Mouse (Mus musculus): ENCODE results near the gene Jmjd4. TPM values are rescaled to one million over a fixed set of nuclear protein-coding genes. Genes with fewer than 3 reads are reported as not detected.

Gene Jmjd4
- polyA plus RNA-seq, 1 experiment from 2014 or later = 15.1 TPM

DNA sequence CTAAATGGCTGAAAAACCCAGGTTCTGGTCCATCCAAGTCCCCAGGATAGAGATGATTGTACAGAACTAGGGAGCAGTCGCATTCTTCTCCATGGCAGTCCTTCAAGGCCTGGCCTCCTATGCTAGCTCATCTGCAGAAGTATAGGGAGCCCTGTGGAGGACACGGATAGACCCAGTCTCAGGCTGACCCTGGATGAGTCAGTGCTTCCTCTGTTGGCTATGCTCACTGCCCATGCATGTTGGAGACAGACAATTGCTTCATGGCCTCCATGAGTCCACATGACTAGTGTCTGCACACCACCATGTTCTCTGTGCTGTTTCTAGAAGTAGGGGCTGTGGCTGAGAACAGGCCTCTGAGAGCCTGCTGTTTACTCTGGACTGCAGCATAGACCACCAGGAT is 6.5 kb downstream of the Jmjd4 start:
- 93% methylated on average over 2 of the region's 2 CpGs for WGBS
- H3K9ac ChIP-seq (ENCODE audit: low read depth, low read length) = no peak overlapping the region
- H3K27me3 ChIP-seq (ENCODE audit: control insufficient read depth, insufficient read depth, low read length) = no peaks in the 10 kb centered on the region
- H3K9me3 ChIP-seq (ENCODE audit: control insufficient read depth, low read length) = no peaks in the 10 kb centered on the region
- no peak overlapping the region for H3K4me3 ChIP-seq (ENCODE audit: low read length)
- peaks cover 55% of the 10 kb centered on the region for H3K36me3 ChIP-seq (ENCODE audit: control insufficient read depth, insufficient read depth, low read length)
- H3K4me1 ChIP-seq (ENCODE audit: control insufficient read depth, insufficient read depth, low read length) = peaks cover 2% of the 10 kb centered on the region
- H3K4me2 ChIP-seq (replicated peaks; ENCODE audit: low read depth, low read length) = no peak overlapping the region
- no peak for ATAC-seq (ENCODE audit: low FRiP score, low TSS enrichment)
- H3K27ac ChIP-seq (ENCODE audit: low read depth, low read length) = no peak overlapping the region

DNA sequence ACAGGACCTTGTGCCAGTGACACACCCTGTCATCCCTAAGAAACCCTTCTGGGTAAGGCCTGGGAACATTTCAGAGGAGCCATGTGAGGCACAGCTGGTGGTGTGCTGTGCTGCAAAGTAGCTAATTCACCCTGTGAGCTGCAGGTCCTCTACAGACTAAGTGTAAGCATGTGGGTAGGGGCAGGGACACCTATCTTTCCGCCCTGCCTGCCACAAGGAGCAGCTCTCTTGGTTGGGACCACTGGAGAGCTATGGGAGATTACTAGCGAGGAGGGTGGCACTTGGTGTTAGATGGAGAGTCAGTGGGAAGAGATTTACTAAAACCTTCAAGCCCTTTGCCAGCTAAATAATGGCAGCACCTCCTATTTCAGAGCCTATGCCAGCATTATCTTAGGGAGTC is 7.0 kb downstream of the Jmjd4 start:
- 89% methylated on average over 2 of the region's 2 CpGs for WGBS
- no peak for ATAC-seq (ENCODE audit: low FRiP score, low TSS enrichment)
- Histone ChIP-seq H3K36me3 (ENCODE audit: control insufficient read depth, insufficient read depth, low read length) (peaks cover 58% of the 10 kb centered on the region), H3K9ac (ENCODE audit: low read depth, low read length) (no peak overlapping the region), H3K27me3 (ENCODE audit: control insufficient read depth, insufficient read depth, low read length) (no peaks in the 10 kb centered on the region), H3K9me3 (ENCODE audit: control insufficient read depth, low read length) (no peaks in the 10 kb centered on the region), H3K4me3 (ENCODE audit: low read length) (no peak overlapping the region), H3K4me2 (replicated peaks; ENCODE audit: low read depth, low read length) (no peak overlapping the region), H3K4me1 (ENCODE audit: control insufficient read depth, insufficient read depth, low read length) (no peaks in the 10 kb centered on the region), H3K27ac (ENCODE audit: low read depth, low read length) (no peak overlapping the region)

DNA sequence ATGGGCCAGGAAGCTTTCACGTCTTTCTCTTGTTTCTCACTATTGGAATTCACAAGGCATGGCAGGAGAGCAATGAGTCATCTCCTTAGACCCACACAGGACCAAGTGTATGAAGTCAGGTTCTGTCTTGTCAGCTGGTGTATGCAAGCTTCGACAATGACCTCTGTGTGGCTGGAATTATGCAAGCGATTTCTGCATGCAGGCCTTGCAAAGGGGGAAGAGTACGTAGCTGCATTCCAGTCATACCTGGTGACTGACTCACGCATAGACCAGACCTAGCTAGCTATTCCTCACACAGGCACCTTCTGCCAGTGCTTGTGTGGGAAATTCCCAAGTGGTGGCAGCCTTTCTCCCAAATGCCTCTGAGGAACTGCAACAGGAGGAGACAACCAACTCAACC is 9.1 kb downstream of the Jmjd4 start:
- 58% methylated on average over 5 of the region's 5 CpGs for WGBS
- Histone ChIP-seq H3K4me1 (ENCODE audit: control insufficient read depth, insufficient read depth, low read length) (no peaks in the 10 kb centered on the region), H3K27me3 (ENCODE audit: control insufficient read depth, insufficient read depth, low read length) (no peaks in the 10 kb centered on the region), H3K9me3 (ENCODE audit: control insufficient read depth, low read length) (peaks cover 18% of the 10 kb centered on the region), H3K36me3 (ENCODE audit: control insufficient read depth, insufficient read depth, low read length) (peaks cover 66% of the 10 kb centered on the region), H3K4me2 (replicated peaks; ENCODE audit: low read depth, low read length) (no peak overlapping the region), H3K9ac (ENCODE audit: low read depth, low read length) (no peak overlapping the region), H3K27ac (ENCODE audit: low read depth, low read length) (0 out of 2 replicates have a peak overlapping the region, but pooled peaks have one; percentile 24), H3K4me3 (ENCODE audit: low read length) (no peak overlapping the region)
- no peak for ATAC-seq (ENCODE audit: low FRiP score, low TSS enrichment)

DNA sequence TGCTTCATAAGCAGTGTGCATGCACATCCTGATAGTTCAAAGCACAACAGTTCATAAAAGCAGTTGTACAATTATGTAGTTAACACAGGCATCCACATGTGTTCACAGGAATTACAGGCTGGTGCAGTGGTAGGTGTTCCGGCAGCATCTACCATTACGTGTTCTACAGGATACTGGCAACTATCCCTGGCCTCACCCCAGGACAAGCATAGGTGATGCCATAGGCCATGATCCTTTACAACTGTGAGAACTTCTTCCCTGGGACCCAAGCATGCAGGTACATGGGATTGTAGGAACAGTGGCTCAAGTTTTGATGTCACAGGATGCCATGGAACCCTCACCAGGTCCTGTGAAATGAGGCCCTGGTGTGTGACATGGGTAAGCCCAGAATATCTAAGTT is 10.6 kb downstream of the Jmjd4 start:
- 95% methylated on average over 2 of the region's 2 CpGs for WGBS
- no peak overlapping the region for H3K4me2 ChIP-seq (replicated peaks; ENCODE audit: low read depth, low read length)
- peaks cover 58% of the 10 kb centered on the region for H3K36me3 ChIP-seq (ENCODE audit: control insufficient read depth, insufficient read depth, low read length)
- H3K4me1 ChIP-seq (ENCODE audit: control insufficient read depth, insufficient read depth, low read length) = no peaks in the 10 kb centered on the region
- H3K27me3 ChIP-seq (ENCODE audit: control insufficient read depth, insufficient read depth, low read length) = no peaks in the 10 kb centered on the region
- no peak overlapping the region for H3K9ac ChIP-seq (ENCODE audit: low read depth, low read length)
- peaks cover 28% of the 10 kb centered on the region for H3K9me3 ChIP-seq (ENCODE audit: control insufficient read depth, low read length)
- ATAC-seq (ENCODE audit: low FRiP score, low TSS enrichment) = no peak
- no peak overlapping the region for H3K4me3 ChIP-seq (ENCODE audit: low read length)
- no peak overlapping the region for H3K27ac ChIP-seq (ENCODE audit: low read depth, low read length)

DNA sequence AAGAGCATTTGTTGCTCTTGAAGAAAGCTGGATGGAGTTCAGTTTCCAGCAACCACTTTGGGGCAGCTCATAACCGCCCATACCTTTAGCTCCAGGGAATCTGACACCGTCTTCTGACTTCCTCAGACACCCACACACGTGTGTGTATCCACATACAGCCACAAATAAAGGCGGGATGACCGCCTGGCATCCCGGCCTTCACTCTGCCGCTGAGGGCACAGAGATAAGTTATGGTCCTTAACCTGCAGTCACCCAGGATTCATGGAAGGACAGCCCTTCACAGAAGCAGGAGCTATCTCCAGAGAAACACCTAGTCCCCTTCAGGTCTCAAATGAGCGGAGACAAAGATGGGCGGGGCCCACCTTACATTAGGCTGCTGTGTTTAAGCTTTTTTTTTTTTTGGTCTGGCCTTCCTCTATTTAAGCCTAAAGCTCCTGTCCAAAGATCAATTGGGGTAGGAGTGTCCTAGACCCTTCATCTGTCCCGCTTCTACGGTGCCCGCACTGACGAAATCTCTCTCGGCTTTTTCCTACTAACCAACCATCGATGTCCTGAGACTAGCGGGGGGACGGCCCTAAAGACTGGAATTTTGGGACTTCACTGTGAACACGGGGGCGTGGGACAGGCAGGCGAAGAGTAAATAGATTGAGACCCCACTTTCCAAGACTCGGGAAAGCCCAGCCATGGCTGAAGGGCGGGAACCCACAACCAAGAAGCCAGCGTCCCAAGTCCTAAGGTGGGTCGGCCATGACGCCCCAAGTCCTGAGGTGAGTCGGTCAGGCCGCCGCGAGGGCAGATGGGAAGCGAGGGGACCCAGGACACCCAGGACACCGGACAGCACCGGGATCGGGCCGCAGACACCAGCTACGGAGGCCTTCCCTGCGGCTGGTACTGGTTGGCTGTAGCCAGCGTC is 21.8 kb downstream of the Jmjd4 start:
- WGBS = 2% methylated on average over 37 of the region's 37 CpGs
- ATAC-seq (ENCODE audit: low FRiP score, low TSS enrichment) = peak; percentile 87
- no peaks in the 10 kb centered on the region for H3K36me3 ChIP-seq (ENCODE audit: control insufficient read depth, insufficient read depth, low read length)
- peak overlapping the region; percentile 68; the same call in 1 of the 2 replicates for H3K27ac ChIP-seq (ENCODE audit: low read depth, low read length)
- H3K9me3 ChIP-seq (ENCODE audit: control insufficient read depth, low read length) = no peaks in the 10 kb centered on the region
- peak overlapping the region; percentile 90 for H3K4me3 ChIP-seq (ENCODE audit: low read length)
- H3K4me2 ChIP-seq (replicated peaks; ENCODE audit: low read depth, low read length) = peak overlapping the region; percentile 92
- H3K4me1 ChIP-seq (ENCODE audit: control insufficient read depth, insufficient read depth, low read length) = peaks cover 7% of the 10 kb centered on the region
- peak overlapping the region; percentile 86 for H3K9ac ChIP-seq (ENCODE audit: low read depth, low read length)
- H3K27me3 ChIP-seq (ENCODE audit: control insufficient read depth, insufficient read depth, low read length) = no peaks in the 10 kb centered on the region

DNA sequence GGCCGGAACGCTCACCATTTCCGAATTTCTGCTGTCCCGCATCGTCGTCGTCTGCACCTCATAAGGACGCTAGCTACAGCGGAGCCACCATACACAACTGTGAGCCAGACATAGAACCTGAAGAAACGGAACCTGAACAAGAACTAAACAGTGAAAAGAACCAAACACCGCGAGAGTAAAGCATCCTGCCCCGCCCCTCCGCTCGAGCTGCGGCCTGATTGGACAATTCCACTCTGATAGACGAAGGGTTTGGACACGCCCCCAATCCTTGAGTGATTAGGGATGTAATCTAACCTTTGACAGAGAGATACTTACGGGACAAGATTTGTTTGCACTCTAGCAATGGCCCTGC is 22.5 kb downstream of the Jmjd4 start, which contains the start of gene Zfp867:
Gene Zfp867, minus strand, starts transcription at position 149 of the 352 bp plus-strand sequence.
- ATAC-seq (ENCODE audit: low FRiP score, low TSS enrichment) = peak; percentile 87
- Histone ChIP-seq H3K4me2 (replicated peaks; ENCODE audit: low read depth, low read length) (peak within 1 kb of the TSS; percentile 92), H3K4me1 (ENCODE audit: control insufficient read depth, insufficient read depth, low read length) (peaks cover 7% of the 10 kb centered on the region), H3K9me3 (ENCODE audit: control insufficient read depth, low read length) (no peaks in the 10 kb centered on the region), H3K4me3 (ENCODE audit: low read length) (peak within 1 kb of the TSS; percentile 90), H3K27ac (ENCODE audit: low read depth, low read length) (peak within 1 kb of the TSS; percentile 68; the same call in 1 of the 2 replicates), H3K36me3 (ENCODE audit: control insufficient read depth, insufficient read depth, low read length) (no peaks in the 10 kb centered on the region), H3K9ac (ENCODE audit: low read depth, low read length) (peak within 1 kb of the TSS; percentile 86), H3K27me3 (ENCODE audit: control insufficient read depth, insufficient read depth, low read length) (no peaks in the 10 kb centered on the region)
- WGBS = under 1% methylated on average over 19 of the region's 19 CpGs

DNA sequence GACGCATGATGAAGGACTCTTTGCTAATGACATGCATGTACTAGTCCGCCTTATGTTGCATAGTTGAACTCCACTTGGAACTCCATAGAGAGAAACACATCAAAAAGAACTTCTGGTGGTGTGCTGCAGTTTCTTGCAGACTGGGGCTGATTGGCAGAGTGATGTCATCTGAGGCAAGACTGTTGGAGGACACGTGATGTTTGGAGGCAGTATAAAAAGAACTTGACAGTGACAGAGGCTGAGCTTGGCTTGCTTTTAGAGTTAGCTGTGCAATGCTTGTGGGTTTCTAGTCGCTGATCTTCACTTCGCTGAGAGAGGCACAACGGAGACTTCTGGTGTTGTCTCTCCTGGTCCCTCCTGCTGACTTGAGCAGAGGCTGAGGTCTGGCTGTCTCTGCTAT is 27.4 kb downstream of the Jmjd4 start:
- Histone ChIP-seq H3K4me3 (ENCODE audit: low read length) (no peak overlapping the region), H3K36me3 (ENCODE audit: control insufficient read depth, insufficient read depth, low read length) (no peaks in the 10 kb centered on the region), H3K27me3 (ENCODE audit: control insufficient read depth, insufficient read depth, low read length) (no peaks in the 10 kb centered on the region), H3K27ac (ENCODE audit: low read depth, low read length) (no peak overlapping the region), H3K4me1 (ENCODE audit: control insufficient read depth, insufficient read depth, low read length) (no peaks in the 10 kb centered on the region), H3K9me3 (ENCODE audit: control insufficient read depth, low read length) (no peaks in the 10 kb centered on the region), H3K9ac (ENCODE audit: low read depth, low read length) (no peak overlapping the region), H3K4me2 (replicated peaks; ENCODE audit: low read depth, low read length) (no peak overlapping the region)
- no peak for ATAC-seq (ENCODE audit: low FRiP score, low TSS enrichment)
- WGBS = 69% methylated on average over 6 of the region's 6 CpGs

DNA sequence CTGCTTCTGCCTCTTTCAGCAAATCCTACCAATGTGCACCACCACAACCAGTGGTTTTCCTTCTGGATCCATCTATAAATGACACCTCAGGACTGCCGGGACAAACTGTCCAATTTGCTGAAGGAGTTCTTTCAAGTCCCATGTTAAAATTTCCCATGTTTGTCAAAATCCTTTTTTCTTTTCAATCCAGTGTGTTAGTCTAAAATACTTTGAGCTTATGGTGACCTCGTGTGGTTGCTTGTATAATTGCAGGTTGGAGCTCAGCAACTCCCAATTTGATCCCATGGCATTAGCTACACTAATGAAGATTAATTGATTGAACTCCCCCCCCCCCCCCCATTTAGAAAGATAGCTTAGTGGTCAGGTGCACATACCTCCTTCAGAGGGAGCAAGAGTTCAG is 33.4 kb downstream of the Jmjd4 start:
- Histone ChIP-seq H3K9me3 (ENCODE audit: control insufficient read depth, low read length) (no peaks in the 10 kb centered on the region), H3K4me2 (replicated peaks; ENCODE audit: low read depth, low read length) (no peak overlapping the region), H3K27me3 (ENCODE audit: control insufficient read depth, insufficient read depth, low read length) (no peaks in the 10 kb centered on the region), H3K9ac (ENCODE audit: low read depth, low read length) (no peak overlapping the region), H3K27ac (ENCODE audit: low read depth, low read length) (no peak overlapping the region), H3K4me1 (ENCODE audit: control insufficient read depth, insufficient read depth, low read length) (no peaks in the 10 kb centered on the region), H3K36me3 (ENCODE audit: control insufficient read depth, insufficient read depth, low read length) (peaks cover 32% of the 10 kb centered on the region), H3K4me3 (ENCODE audit: low read length) (no peak overlapping the region)
- 10% methylated on average over 2 of the region's 2 CpGs for WGBS
- no peak for ATAC-seq (ENCODE audit: low FRiP score, low TSS enrichment)

DNA sequence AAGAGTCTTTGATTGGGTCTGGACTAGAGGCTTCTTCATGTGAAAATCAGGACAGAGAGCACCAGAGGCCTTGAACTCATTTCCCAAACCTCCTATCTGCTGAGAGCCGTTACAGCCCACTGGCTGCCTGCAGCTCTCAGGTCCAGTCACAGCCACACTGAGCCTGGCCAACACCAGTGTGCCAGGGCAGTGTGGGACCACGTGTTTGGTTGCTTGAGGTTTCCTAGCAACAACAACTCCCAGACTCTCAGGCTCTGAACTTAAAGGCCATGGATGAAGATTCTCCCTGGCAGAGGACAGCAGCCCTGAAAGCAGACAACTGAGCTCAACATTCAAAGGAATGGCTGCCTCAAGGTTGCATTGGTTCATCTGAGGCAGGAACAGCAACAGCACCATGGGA is 35.8 kb downstream of the Jmjd4 start:
- no peak overlapping the region for H3K4me3 ChIP-seq (ENCODE audit: low read length)
- 55% methylated on average over 2 of the region's 2 CpGs for WGBS
- no peak overlapping the region for H3K27ac ChIP-seq (ENCODE audit: low read depth, low read length)
- H3K9ac ChIP-seq (ENCODE audit: low read depth, low read length) = no peak overlapping the region
- ATAC-seq (ENCODE audit: low FRiP score, low TSS enrichment) = no peak
- no peaks in the 10 kb centered on the region for H3K4me1 ChIP-seq (ENCODE audit: control insufficient read depth, insufficient read depth, low read length)
- H3K36me3 ChIP-seq (ENCODE audit: control insufficient read depth, insufficient read depth, low read length) = peaks cover 54% of the 10 kb centered on the region
- no peak overlapping the region for H3K4me2 ChIP-seq (replicated peaks; ENCODE audit: low read depth, low read length)
- no peaks in the 10 kb centered on the region for H3K9me3 ChIP-seq (ENCODE audit: control insufficient read depth, low read length)
- H3K27me3 ChIP-seq (ENCODE audit: control insufficient read depth, insufficient read depth, low read length) = no peaks in the 10 kb centered on the region
